ENCODE assay signal across 9 mouse cellular contexts in the genomic region with DNA sequence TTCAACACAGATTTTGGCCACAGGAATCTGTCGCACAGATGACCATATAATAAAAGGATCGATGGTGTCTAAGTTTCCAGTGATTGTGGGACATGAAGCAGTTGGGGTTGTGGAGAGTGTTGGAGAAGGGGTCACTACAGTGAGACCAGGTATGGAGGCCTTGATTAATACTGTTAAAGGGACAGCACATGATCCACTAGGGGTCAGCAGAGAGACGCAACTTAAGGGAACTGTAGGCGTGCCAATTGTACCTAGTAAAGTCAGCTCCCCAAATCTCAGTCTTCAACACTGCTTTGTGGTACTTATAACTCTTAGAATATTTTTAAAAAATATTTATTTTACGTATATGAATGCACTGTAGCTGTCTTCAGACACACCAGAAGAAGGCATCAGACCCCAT. TPM values are rescaled to one million over a fixed set of nuclear protein-coding genes. Genes with fewer than 3 reads are reported as not detected.
DNase-seq lines count a peak whose midpoint lies in the region; ATAC-seq and TF ChIP-seq lines count a peak whose summit lies in the region.
"Had no signal": no experiment of that assay in that cellular context is flagged by ENCODE, and none has a peak within 500 bp of the region (broad histone marks: within the 10 kb centered on the region; RNA-seq: fewer than 3 reads in every experiment).

No protein-coding gene starts in this region.

- no peaks in the 10 kb centered on the region for H3K27me3 ChIP-seq in hindbrain, embryonic 10.5 days (ENCODE audit: insufficient read depth, poor library complexity, severe bottlenecking)
- no peaks in the 10 kb centered on the region for H3K27me3 ChIP-seq in hindbrain, embryonic 12.5 days
- no peaks in the 10 kb centered on the region for H3K27me3 ChIP-seq in hindbrain, postnatal 0 days (ENCODE audit: insufficient read depth, low read length)
- no peaks in the 10 kb centered on the region for H3K27me3 ChIP-seq in stomach, embryonic 14.5 days (ENCODE audit: control insufficient read depth, insufficient read depth, low read length)

- no peak overlapping the region for H3K27ac ChIP-seq in hindbrain, embryonic 10.5 days
- no peak overlapping the region for H3K27ac ChIP-seq in hindbrain, embryonic 12.5 days
- H3K27ac ChIP-seq in bone marrow, adult 2 months (ENCODE audit: control insufficient read depth, insufficient read depth, low read depth, low read length, poor library complexity): no peak overlapping the region
- H3K27ac ChIP-seq in embryonic fibroblast, embryonic 13.5 days (ENCODE audit: insufficient read depth, low read length): no peak overlapping the region
- no peak overlapping the region for H3K27ac ChIP-seq in hindbrain, postnatal 0 days
- H3K27ac ChIP-seq in stomach, embryonic 14.5 days (ENCODE audit: low read length): no peak overlapping the region

- no peaks in the 10 kb centered on the region for H3K36me3 ChIP-seq in hindbrain, embryonic 10.5 days
- H3K36me3 ChIP-seq in hindbrain, embryonic 12.5 days: no peaks in the 10 kb centered on the region
- H3K36me3 ChIP-seq in hindbrain, postnatal 0 days (ENCODE audit: insufficient read depth, low read length): no peaks in the 10 kb centered on the region
- no peaks in the 10 kb centered on the region for H3K36me3 ChIP-seq in stomach, embryonic 14.5 days (ENCODE audit: control insufficient read depth, insufficient read depth, low read length)

- no peak for ATAC-seq in hindbrain, embryonic 12.5 days (ENCODE audit: low FRiP score)
- ATAC-seq in hindbrain, postnatal 0 days: peak; percentile 63; the same call in 1 of the 2 replicates
- ATAC-seq in megakaryocyte progenitor cell, adult 5-6 weeks (replicated peaks; ENCODE audit: poor library complexity): peak; percentile 99
- ATAC-seq in stomach, embryonic 14.5 days (ENCODE audit: insufficient number of reproducible peaks, insufficient read depth, low FRiP score, low read depth): peak; percentile 65; the same call in 1 of the 2 replicates

- TF ChIP-seq POLR2A in bone marrow, adult 2 months (IDR thresholded peaks at IDR 0.05; ENCODE audit: borderline replicate concordance, control insufficient read depth, low read depth, low read length): no peak
- TF ChIP-seq POLR2A in embryonic fibroblast, embryonic 13.5 days (IDR thresholded peaks at IDR 0.05; ENCODE audit: low read depth, low read length): no peak

- H3K4me2 ChIP-seq in hindbrain, embryonic 12.5 days (replicated peaks): no peak overlapping the region
- no peak overlapping the region for H3K4me2 ChIP-seq in hindbrain, postnatal 0 days (ENCODE audit: low read depth, low read length)
- no peak overlapping the region for H3K4me2 ChIP-seq in stomach, embryonic 14.5 days (replicated peaks; ENCODE audit: low read depth, low read length)

- peaks cover 19% of the 10 kb centered on the region for H3K4me1 ChIP-seq in hindbrain, embryonic 10.5 days (replicated peaks)
- H3K4me1 ChIP-seq in hindbrain, embryonic 12.5 days: peaks cover 4% of the 10 kb centered on the region; the same call in 1 of the 2 replicates
- H3K4me1 ChIP-seq in bone marrow, adult 2 months (ENCODE audit: control insufficient read depth, insufficient read depth, low read length): no peaks in the 10 kb centered on the region; the same call in 1 of the 2 replicates
- no peaks in the 10 kb centered on the region for H3K4me1 ChIP-seq in embryonic fibroblast, embryonic 13.5 days (ENCODE audit: control insufficient read depth, insufficient read depth, low read length)
- H3K4me1 ChIP-seq in hindbrain, postnatal 0 days (ENCODE audit: insufficient read depth, low read length): no peaks in the 10 kb centered on the region
- no peaks in the 10 kb centered on the region for H3K4me1 ChIP-seq in stomach, embryonic 14.5 days (ENCODE audit: control insufficient read depth, insufficient read depth, low read length)

- H3K4me3 ChIP-seq in hindbrain, embryonic 10.5 days: no peak overlapping the region
- H3K4me3 ChIP-seq in hindbrain, embryonic 12.5 days: no peak overlapping the region
- H3K4me3 ChIP-seq in bone marrow, adult 2 months (replicated peaks; ENCODE audit: control insufficient read depth, low read depth, low read length): no peak overlapping the region
- H3K4me3 ChIP-seq in embryonic fibroblast, embryonic 13.5 days (ENCODE audit: insufficient read depth, low read length): no peak overlapping the region
- H3K4me3 ChIP-seq in hindbrain, postnatal 0 days (ENCODE audit: low read length): no peak overlapping the region
- H3K4me3 ChIP-seq in stomach, embryonic 14.5 days (ENCODE audit: low read depth, low read length): no peak overlapping the region

- DNase-seq in hindbrain, embryonic 10.5 days (ENCODE audit: low spot score): peak; percentile 34
- DNase-seq in hindbrain, postnatal 0 days (ENCODE audit: low spot score): peak; percentile 77
- DNase-seq in left cerebral cortex, adult 18-20 months (ENCODE audit: low spot score in 2 of 2): peak; percentile 42 to 63

- H3K9me3 ChIP-seq in hindbrain, embryonic 10.5 days: no peaks in the 10 kb centered on the region
- no peaks in the 10 kb centered on the region for H3K9me3 ChIP-seq in hindbrain, embryonic 12.5 days (replicated peaks)
- no peaks in the 10 kb centered on the region for H3K9me3 ChIP-seq in hindbrain, postnatal 0 days (ENCODE audit: low read length)
- H3K9me3 ChIP-seq in stomach, embryonic 14.5 days (ENCODE audit: control insufficient read depth, low read depth, low read length): no peaks in the 10 kb centered on the region

- peak; percentile 49; the same call in 1 of the 2 replicates for TF ChIP-seq CTCF in bone marrow, adult 2 months (IDR thresholded peaks at IDR 0.05; ENCODE audit: control insufficient read depth, insufficient read depth, low read length)
- peak; percentile 41; the same call in 1 of the 2 replicates for TF ChIP-seq CTCF in embryonic fibroblast, embryonic 13.5 days (IDR thresholded peaks at IDR 0.05; ENCODE audit: borderline replicate concordance, insufficient read depth, low read length)
- peak; percentile 66 for TF ChIP-seq CTCF in hindbrain, postnatal 0 days (IDR thresholded peaks at IDR 0.05; ENCODE audit: low read depth)

- no peak overlapping the region for H3K9ac ChIP-seq in hindbrain, embryonic 12.5 days
- H3K9ac ChIP-seq in hindbrain, postnatal 0 days (replicated peaks; ENCODE audit: low read length): no peak overlapping the region
- no peak overlapping the region for H3K9ac ChIP-seq in stomach, embryonic 14.5 days (replicated peaks; ENCODE audit: low read depth, low read length)

- WGBS in hindbrain, embryonic 10.5 days: 59% methylated on average over 5 of the region's 5 CpGs
- 56% methylated on average over 5 of the region's 5 CpGs for WGBS in hindbrain, embryonic 12.5 days
- WGBS in bone marrow, adult 2 months: 36% methylated on average over 5 of the region's 5 CpGs
- 62% methylated on average over 5 of the region's 5 CpGs for WGBS in hindbrain, postnatal 0 days
- WGBS in stomach, embryonic 14.5 days: 53% methylated on average over 5 of the region's 5 CpGs

RNA-seq across cellular contexts. Expression of a gene that starts 5.4 kb away (rescaled TPM):
- polyA plus RNA-seq in hindbrain, embryonic 10.5 days (2016; fragmentation: Nextera tagmentation; extraction: Ambion mirVana): 0.07 and 0.36 TPM in 2 replicates
- 0.15 and 0.17 TPM in 2 replicates for polyA plus RNA-seq in hindbrain, embryonic 12.5 days (2016; fragmentation: Nextera tagmentation; extraction: Ambion mirVana)
- not detected in 2 replicates for polyA plus RNA-seq in bone marrow, adult 2 months (2011; ENCODE audit: insufficient read depth, insufficient read length, low replicate concordance, missing spikeins)
- 5.4 and 11.9 TPM in 2 replicates for polyA plus RNA-seq in embryonic fibroblast, embryonic 13.5 days (2011; ENCODE audit: insufficient read length, low read depth, missing spikeins)
- 0.22 and 0.37 TPM in 2 replicates for total RNA-seq in hindbrain, postnatal 0 days (2014; rRNA removed)
- polyA plus RNA-seq in hindbrain, postnatal 0 days (2015; fragmentation: Nextera tagmentation; extraction: Ambion mirVana): 0.70 and 1.2 TPM in 2 replicates
- total RNA-seq in left cerebral cortex, adult 18-20 months (2021): not detected
- total RNA-seq in megakaryocyte progenitor cell, adult 5-6 weeks (2015): not detected in 2 replicates
- total RNA-seq in megakaryocyte progenitor cell, adult 5-6 weeks (2017): not detected in 2 replicates
- polyA plus RNA-seq in stomach, embryonic 14.5 days (2014; fragmentation: Nextera tagmentation; extraction: Ambion mirVana): 0.24 and 0.41 TPM in 2 replicates

RNA-seq across cellular contexts. Expression of a gene that starts 29.3 kb away (rescaled TPM):
- polyA plus RNA-seq in hindbrain, embryonic 10.5 days (2016; fragmentation: Nextera tagmentation; extraction: Ambion mirVana): not detected in 2 replicates
- polyA plus RNA-seq in hindbrain, embryonic 12.5 days (2016; fragmentation: Nextera tagmentation; extraction: Ambion mirVana): not detected in 2 replicates
- not detected in 2 replicates for polyA plus RNA-seq in bone marrow, adult 2 months (2011; ENCODE audit: insufficient read depth, insufficient read length, low replicate concordance, missing spikeins)
- polyA plus RNA-seq in embryonic fibroblast, embryonic 13.5 days (2011; ENCODE audit: insufficient read length, low read depth, missing spikeins): not detected in 2 replicates
- total RNA-seq in hindbrain, postnatal 0 days (2014; rRNA removed): not detected in 2 replicates
- 0.09 TPM in 1 of 2 replicates, not detected in the other for polyA plus RNA-seq in hindbrain, postnatal 0 days (2015; fragmentation: Nextera tagmentation; extraction: Ambion mirVana)
- not detected for total RNA-seq in left cerebral cortex, adult 18-20 months (2021)
- total RNA-seq in megakaryocyte progenitor cell, adult 5-6 weeks (2015): not detected in 2 replicates
- total RNA-seq in megakaryocyte progenitor cell, adult 5-6 weeks (2017): not detected in 2 replicates
- polyA plus RNA-seq in stomach, embryonic 14.5 days (2014; fragmentation: Nextera tagmentation; extraction: Ambion mirVana): 0.38 and 0.80 TPM in 2 replicates
- total RNA-seq: adrenal gland, postnatal 4 days had no signal

RNA-seq across cellular contexts. Expression of a gene that starts 37.8 kb away (rescaled TPM):
- 0.30 and 0.34 TPM in 2 replicates for polyA plus RNA-seq in hindbrain, embryonic 10.5 days (2016; fragmentation: Nextera tagmentation; extraction: Ambion mirVana)
- polyA plus RNA-seq in hindbrain, embryonic 12.5 days (2016; fragmentation: Nextera tagmentation; extraction: Ambion mirVana): 0.39 and 0.93 TPM in 2 replicates
- polyA plus RNA-seq in bone marrow, adult 2 months (2011; ENCODE audit: insufficient read depth, insufficient read length, low replicate concordance, missing spikeins): 8.2 and 21.2 TPM in 2 replicates
- polyA plus RNA-seq in embryonic fibroblast, embryonic 13.5 days (2011; ENCODE audit: insufficient read length, low read depth, missing spikeins): 2.2 and 7.2 TPM in 2 replicates
- 0.97 and 1.3 TPM in 2 replicates for total RNA-seq in hindbrain, postnatal 0 days (2014; rRNA removed)
- 3.8 and 4.5 TPM in 2 replicates for polyA plus RNA-seq in hindbrain, postnatal 0 days (2015; fragmentation: Nextera tagmentation; extraction: Ambion mirVana)
- total RNA-seq in left cerebral cortex, adult 18-20 months (2021): under 1 TPM; 0.60 to 0.96 TPM
- total RNA-seq in megakaryocyte progenitor cell, adult 5-6 weeks (2015): not detected in 2 replicates
- not detected in 2 replicates for total RNA-seq in megakaryocyte progenitor cell, adult 5-6 weeks (2017)
- polyA plus RNA-seq in stomach, embryonic 14.5 days (2014; fragmentation: Nextera tagmentation; extraction: Ambion mirVana): 9.9 and 13.8 TPM in 2 replicates
